Mouse (Mus musculus): ENCODE data around the gene Ptpn12.

Gene Ptpn12

DNA sequence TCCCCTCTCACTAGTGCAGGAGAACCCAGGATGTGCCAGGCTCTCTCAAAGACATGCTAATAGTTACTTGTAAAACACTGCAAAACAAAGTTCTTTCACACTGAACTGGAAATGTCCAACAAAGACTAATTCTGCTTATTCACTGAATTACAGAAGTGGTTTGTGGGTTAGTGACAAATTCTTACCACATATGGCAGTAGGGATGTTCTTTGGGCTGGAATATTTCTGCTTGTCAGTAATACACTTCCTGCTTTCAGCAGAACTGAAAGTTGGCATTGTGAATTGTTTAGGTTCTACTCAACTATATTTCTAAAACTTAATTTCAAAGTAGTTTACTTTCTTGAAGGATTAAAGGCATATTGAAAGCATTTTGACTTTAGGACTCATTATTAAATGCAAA lies 25.5 kb downstream of the Ptpn12 start:
- no peak for DNase-seq (ENCODE audit: low spot score)

- DNase-seq (ENCODE audit: low spot score): peak; percentile 6
These were observed 38.6 kb downstream of the Ptpn12 start for GRCm38 (mm10) chr5:21017075-21017474.

DNA sequence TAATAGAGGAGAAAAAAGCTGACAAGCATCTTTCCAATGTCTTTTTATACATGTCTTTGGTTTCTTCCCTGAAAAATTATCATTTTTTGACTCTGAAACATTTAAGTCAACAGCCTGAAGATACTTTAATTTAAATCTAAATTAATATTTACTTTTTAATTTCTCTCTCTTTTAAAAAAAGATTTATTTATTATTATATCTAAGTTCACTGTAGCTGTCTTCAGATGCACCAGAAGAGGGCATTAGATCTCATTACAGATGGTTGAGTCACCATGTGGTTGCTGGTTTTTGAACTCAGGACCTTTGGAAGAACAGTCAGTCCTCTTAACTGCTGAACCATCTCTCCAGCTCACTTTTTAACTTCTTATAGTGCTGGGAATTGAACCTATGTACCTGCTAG lies 44.8 kb downstream of the Ptpn12 start:
- no peak for DNase-seq (ENCODE audit: low spot score)

GRCm38 (mm10) chr5:21002723-21003122 lies 53.0 kb downstream of the Ptpn12 start:
- no peak for DNase-seq (ENCODE audit: low spot score)

GRCm38 (mm10) chr5:21001622-21002315 lies 53.9 kb downstream of the Ptpn12 start:
- DNase-seq (ENCODE audit: low spot score): no peak

- DNase-seq (ENCODE audit: low spot score): no peak
These were observed 57.3 kb downstream of the Ptpn12 start for GRCm38 (mm10) chr5:20998427-20998826.

DNA sequence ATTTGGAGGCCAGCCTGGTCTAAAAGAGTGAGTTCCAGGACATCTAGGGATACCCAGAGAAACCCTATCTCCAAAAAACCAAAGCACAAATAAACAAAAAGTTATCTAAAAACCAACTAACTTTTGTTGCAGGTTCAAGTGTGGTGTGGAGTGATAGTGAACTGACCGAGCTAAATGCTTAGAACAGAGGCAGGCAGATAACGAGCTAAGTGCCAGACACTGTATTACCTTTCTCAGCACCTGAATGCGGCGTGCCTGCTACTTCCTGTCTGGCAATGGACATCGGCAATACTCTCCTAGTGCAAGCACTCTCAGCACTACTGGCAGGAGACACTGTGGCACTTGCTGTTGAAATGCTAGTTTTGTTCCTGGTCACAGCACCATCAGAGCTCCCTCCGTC lies 58.2 kb downstream of the Ptpn12 start:
- DNase-seq (ENCODE audit: low spot score): no peak

DNA sequence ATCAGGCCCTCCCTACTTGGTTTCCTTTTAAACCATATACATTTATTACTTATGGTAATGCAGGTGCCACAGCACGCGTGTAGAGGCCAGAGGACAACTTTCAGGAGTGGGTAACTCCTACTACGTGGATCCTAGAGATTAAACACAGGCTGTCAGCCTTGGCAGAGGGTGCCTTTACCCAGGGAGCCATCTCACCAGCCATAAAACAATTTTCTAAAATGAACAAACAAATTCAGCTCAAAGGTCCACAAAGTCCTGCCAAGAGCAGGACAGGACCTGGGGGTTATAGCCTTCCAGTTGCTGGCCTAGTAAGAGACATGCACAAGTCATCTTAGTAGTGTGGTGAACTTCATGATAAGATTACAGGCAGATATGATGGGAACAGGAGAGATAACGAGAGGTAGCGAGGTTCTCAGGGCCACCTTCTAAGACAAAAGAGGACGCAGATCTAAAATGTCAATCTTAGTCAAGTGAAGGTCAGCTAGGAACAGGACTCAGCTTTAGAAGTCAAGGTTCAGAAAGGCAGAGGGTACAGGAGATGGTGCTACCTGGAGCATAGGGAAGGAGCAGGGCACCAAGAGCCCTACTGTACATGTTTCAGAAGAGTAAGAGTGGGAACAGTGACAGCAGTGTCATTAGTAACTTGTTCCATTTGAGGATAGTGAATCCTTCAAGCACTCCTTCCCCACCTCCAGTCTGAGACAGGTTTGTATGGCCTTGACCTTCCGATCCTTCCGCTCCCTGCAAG lies 65.5 kb downstream of the Ptpn12 start:
- no peak for DNase-seq (ENCODE audit: low spot score)

- DNase-seq (ENCODE audit: low spot score): no peak
These were observed 69.4 kb downstream of the Ptpn12 start for GRCm38 (mm10) chr5:20986271-20986670.

GRCm38 (mm10) chr5:20983505-20983904 lies 72.2 kb downstream of the Ptpn12 start:
- DNase-seq (ENCODE audit: low spot score): no peak

DNA sequence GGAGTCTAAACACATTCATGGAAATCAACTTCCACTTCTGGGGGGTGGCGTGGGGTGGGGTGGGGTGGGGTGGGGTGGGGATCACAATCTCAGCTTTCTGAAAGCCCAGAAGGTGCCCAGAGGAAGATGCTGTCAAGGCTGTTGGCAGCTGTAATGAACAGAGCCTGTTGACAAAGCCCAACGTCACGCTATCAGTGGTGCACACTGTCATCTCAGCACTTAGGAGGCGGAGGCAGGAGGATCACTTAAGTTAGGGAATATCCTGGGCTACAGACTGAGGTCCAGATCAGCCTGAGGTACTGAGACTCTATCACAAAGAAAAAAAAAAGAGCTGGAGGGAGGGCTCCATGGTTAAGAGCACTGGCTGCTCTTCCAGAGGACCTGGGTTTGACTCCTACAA lies 81.0 kb downstream of the Ptpn12 start:
- no peak for DNase-seq (ENCODE audit: low spot score)

GRCm38 (mm10) chr5:20973999-20974398 lies 81.7 kb downstream of the Ptpn12 start:
- no peak for DNase-seq (ENCODE audit: low spot score)

DNA sequence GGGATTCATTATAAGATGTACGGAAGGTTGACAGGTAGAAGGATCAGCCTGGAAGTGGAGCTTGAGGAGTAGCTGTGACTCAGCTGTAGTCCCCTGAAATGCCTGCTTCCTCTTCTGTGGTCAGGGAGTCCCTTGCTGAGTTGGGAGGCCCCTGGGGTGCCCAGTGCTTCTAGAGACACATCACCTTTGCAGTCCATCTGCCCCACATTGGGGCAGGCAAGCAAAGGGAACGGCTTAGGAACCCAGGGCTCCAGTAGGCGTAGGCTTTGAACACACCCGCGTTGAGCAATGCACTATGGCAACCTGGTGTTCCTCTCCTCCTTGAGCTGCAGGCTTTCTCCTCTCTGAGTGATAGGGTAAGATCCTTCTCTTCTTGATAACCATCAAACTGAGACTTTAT lies 82.6 kb downstream of the Ptpn12 start:
- DNase-seq (ENCODE audit: low spot score): no peak

DNA sequence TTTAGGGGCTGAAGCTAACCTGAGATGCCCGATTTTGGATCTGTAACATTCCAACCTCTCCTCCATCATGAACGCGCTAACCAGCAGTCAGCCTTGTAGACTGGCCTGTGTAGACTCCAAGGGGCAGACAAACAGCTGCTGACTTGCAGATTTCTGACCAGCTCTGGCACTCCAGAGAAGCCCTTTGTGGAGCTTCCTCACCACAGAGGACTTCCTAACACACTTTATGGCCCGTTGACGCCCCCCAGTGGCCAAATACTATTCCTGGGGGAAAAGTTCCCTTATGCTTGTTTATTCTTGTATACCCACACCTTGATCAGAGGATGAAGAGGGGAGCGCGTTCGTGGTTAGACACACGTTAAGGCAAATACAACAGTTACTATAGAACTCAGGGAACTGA lies 86.7 kb downstream of the Ptpn12 start:
- DNase-seq (ENCODE audit: low spot score): peak; percentile 17

- no peak for DNase-seq (ENCODE audit: low spot score)
These were observed 87.2 kb downstream of the Ptpn12 start for GRCm38 (mm10) chr5:20968493-20968892.

- DNase-seq (ENCODE audit: low spot score): no peak
These were observed 87.8 kb downstream of the Ptpn12 start for GRCm38 (mm10) chr5:20967942-20968341.

DNA sequence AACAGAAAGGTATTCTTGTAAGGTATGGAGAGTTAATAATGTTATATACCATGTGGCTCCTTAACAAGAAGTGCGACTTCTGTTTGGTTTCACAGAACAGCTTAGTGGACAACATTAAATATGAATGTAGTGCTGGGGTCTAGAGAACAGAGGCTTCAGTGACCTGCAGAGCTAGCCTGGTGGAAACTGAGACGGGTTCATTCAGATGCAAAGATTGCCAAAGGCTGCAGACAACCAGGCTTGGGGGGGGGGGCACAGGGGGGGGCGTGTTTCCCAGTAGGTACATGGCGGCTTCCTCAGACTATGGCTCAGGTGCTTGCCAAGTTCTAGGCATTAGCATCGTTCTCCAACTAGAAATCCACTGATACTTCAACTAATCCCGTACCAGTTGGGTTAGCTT lies 91.3 kb downstream of the Ptpn12 start:
- DNase-seq (ENCODE audit: low spot score): no peak

- no peak for DNase-seq (ENCODE audit: low spot score)
These were observed 92.4 kb downstream of the Ptpn12 start for GRCm38 (mm10) chr5:20963295-20963694.

- DNase-seq (ENCODE audit: low spot score): no peak
These were observed 94.8 kb downstream of the Ptpn12 start for GRCm38 (mm10) chr5:20960927-20961326.

GRCm38 (mm10) chr5:20956298-20956697 lies 99.4 kb downstream of the Ptpn12 start, which contains the start of gene Rsbn1l:
Gene Rsbn1l, minus strand, starts transcription at chr5:20956398.
- no peak for DNase-seq (ENCODE audit: low spot score)

DNA sequence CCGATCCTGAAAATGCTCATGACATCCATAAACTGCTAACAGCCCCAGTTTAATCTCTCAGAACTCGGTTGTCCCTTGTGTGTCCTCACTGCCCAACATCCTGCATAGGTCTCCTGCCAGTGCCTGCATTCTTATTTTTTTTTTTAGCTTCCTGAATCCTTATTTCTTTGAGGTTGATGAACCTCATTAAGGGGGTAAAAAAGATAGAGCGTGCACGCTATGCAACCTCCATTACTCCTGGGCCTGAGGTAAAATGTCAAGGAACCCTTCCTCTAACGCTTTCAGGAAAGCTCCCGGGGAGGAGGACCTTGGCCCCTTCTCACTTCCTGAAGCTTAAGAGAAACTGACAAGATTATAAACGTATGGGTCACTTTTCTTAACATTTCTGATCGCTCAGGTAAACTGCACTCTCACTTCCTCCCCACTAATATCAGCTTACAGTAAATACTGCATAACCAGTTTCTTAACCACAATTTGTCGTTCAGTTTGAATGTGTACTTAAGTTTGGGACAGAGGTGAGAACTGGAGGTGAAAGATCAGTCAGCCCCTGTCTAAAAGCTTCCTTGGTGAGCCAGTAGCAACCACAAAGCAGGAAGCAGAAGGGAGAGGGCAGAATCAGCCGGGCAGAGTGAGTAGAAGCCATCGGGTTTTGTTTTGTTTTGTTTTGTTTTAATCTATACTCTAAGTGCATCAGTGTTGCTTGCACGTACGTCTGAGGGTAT lies 100.4 kb downstream of the Ptpn12 start:
- no peak for DNase-seq (ENCODE audit: low spot score)

DNA sequence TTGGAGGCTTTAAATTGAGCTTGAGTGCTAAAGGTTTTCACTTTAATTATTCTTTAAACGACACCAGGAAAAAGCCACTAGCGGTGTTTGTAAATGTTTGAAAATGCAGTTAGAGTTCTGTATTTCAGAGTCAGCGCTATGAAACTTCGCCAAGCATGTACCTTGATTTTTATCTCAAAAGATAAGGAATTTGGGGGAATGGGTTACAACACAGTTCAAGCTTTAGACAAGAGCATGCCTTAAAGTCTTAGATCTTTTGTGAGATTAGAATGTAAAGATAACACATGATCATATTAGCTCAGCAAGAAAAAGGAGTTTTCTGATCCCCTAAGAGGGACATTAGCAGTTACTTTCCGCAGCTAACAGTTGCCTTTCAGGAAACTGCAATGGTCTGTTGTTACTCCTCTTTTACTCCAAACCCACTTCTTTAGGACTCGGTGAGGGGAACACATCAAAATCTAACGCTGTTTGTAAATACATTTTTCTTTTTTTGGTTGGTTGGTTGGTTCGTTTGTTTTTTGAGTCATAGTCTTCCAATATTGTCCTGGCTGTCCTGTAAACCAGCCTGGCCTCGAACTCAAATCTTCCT lies 103.3 kb downstream of the Ptpn12 start:
- no peak for DNase-seq (ENCODE audit: low spot score)
